Mouse (Mus musculus): Measurements from ENCODE around the gene Pqlc2.

Gene Pqlc2

GRCm38 (mm10) chr4:139310171-139310898 lies at the start of gene Pqlc2, which contains the start of gene Akr7a5:
Pqlc2 (minus strand) TSS chr4:139310708.
Akr7a5 (plus strand) TSS chr4:139310744.
- in situ Hi-C loops (cut with MboI; ENCODE audit: low pct_unique_long_range_greater_than_20kb in 1 of 2, low sequenced_read_pairs in 2 of 2, unreplicated experiment in 1 of 2): no loop called here

- in situ Hi-C loops (cut with MboI; ENCODE audit: low pct_unique_long_range_greater_than_20kb in 1 of 2, low sequenced_read_pairs in 2 of 2, unreplicated experiment in 1 of 2): no loop called here
Observed at GRCm38 (mm10) chr4:139357211-139357610, 46.7 kb upstream of the Pqlc2 start.

GRCm38 (mm10) chr4:139352832-139353231 lies 42.3 kb upstream of the Pqlc2 start:
- in situ Hi-C loops (cut with MboI; ENCODE audit: low pct_unique_long_range_greater_than_20kb in 1 of 2, low sequenced_read_pairs in 2 of 2, unreplicated experiment in 1 of 2): no loop called here

- in situ Hi-C loops (cut with MboI; ENCODE audit: low pct_unique_long_range_greater_than_20kb in 1 of 2, low sequenced_read_pairs in 2 of 2, unreplicated experiment in 1 of 2): no loop called here
Observed at GRCm38 (mm10) chr4:139351931-139352711, 41.6 kb upstream of the Pqlc2 start, which contains the start of the genes Mrto4, Emc1 and Ubr4. Mrto4 (minus strand) TSS chr4:139352576. Emc1 (plus strand) TSS chr4:139352587. Ubr4 (plus strand) TSS chr4:139352609.

GRCm38 (mm10) chr4:139345416-139346019 lies 35.0 kb upstream of the Pqlc2 start:
- in situ Hi-C loops (cut with MboI; ENCODE audit: low pct_unique_long_range_greater_than_20kb in 1 of 2, low sequenced_read_pairs in 2 of 2, unreplicated experiment in 1 of 2): no loop called here

- in situ Hi-C loops (cut with MboI; ENCODE audit: low pct_unique_long_range_greater_than_20kb in 1 of 2, low sequenced_read_pairs in 2 of 2, unreplicated experiment in 1 of 2): no loop called here
Observed at GRCm38 (mm10) chr4:139343718-139344117, 33.2 kb upstream of the Pqlc2 start.

- in situ Hi-C loops (cut with MboI; ENCODE audit: low pct_unique_long_range_greater_than_20kb in 1 of 2, low sequenced_read_pairs in 2 of 2, unreplicated experiment in 1 of 2): no loop called here
Observed at GRCm38 (mm10) chr4:139341556-139342233, 31.2 kb upstream of the Pqlc2 start.

- in situ Hi-C loops (cut with MboI; ENCODE audit: low pct_unique_long_range_greater_than_20kb in 1 of 2, low sequenced_read_pairs in 2 of 2, unreplicated experiment in 1 of 2): no loop called here
Observed at GRCm38 (mm10) chr4:139340835-139341234, 30.3 kb upstream of the Pqlc2 start.

- in situ Hi-C loops (cut with MboI; ENCODE audit: low pct_unique_long_range_greater_than_20kb in 1 of 2, low sequenced_read_pairs in 2 of 2, unreplicated experiment in 1 of 2): no loop called here
Observed at GRCm38 (mm10) chr4:139338145-139338544, 27.6 kb upstream of the Pqlc2 start.

GRCm38 (mm10) chr4:139336822-139337483 lies 26.4 kb upstream of the Pqlc2 start:
- in situ Hi-C loops (cut with MboI; ENCODE audit: low pct_unique_long_range_greater_than_20kb in 1 of 2, low sequenced_read_pairs in 2 of 2, unreplicated experiment in 1 of 2): no loop called here

GRCm38 (mm10) chr4:139335507-139335906 lies 25.0 kb upstream of the Pqlc2 start:
- in situ Hi-C loops (cut with MboI; ENCODE audit: low pct_unique_long_range_greater_than_20kb in 1 of 2, low sequenced_read_pairs in 2 of 2, unreplicated experiment in 1 of 2): no loop called here

- in situ Hi-C loops (cut with MboI; ENCODE audit: low pct_unique_long_range_greater_than_20kb in 1 of 2, low sequenced_read_pairs in 2 of 2, unreplicated experiment in 1 of 2): no loop called here
Observed at GRCm38 (mm10) chr4:139334631-139335295, 24.3 kb upstream of the Pqlc2 start.

- in situ Hi-C loops (cut with MboI; ENCODE audit: low pct_unique_long_range_greater_than_20kb in 1 of 2, low sequenced_read_pairs in 2 of 2, unreplicated experiment in 1 of 2): no loop called here
Observed at GRCm38 (mm10) chr4:139330605-139331004, 20.1 kb upstream of the Pqlc2 start.

GRCm38 (mm10) chr4:139319740-139320139 lies 9.2 kb upstream of the Pqlc2 start:
- in situ Hi-C loops (cut with MboI; ENCODE audit: low pct_unique_long_range_greater_than_20kb in 1 of 2, low sequenced_read_pairs in 2 of 2, unreplicated experiment in 1 of 2): no loop called here

GRCm38 (mm10) chr4:139318449-139318848 lies 7.9 kb upstream of the Pqlc2 start:
- in situ Hi-C loops (cut with MboI; ENCODE audit: low pct_unique_long_range_greater_than_20kb in 1 of 2, low sequenced_read_pairs in 2 of 2, unreplicated experiment in 1 of 2): no loop called here

- in situ Hi-C loops (cut with MboI; ENCODE audit: low pct_unique_long_range_greater_than_20kb in 1 of 2, low sequenced_read_pairs in 2 of 2, unreplicated experiment in 1 of 2): no loop called here
Observed at GRCm38 (mm10) chr4:139312632-139313031, 2.1 kb upstream of the Pqlc2 start.

- in situ Hi-C loops (cut with MboI; ENCODE audit: low pct_unique_long_range_greater_than_20kb in 1 of 2, low sequenced_read_pairs in 2 of 2, unreplicated experiment in 1 of 2): no loop called here
Observed at GRCm38 (mm10) chr4:139311707-139312106, 1.2 kb upstream of the Pqlc2 start.

Measured in mouse embryonic stem cell (cell line).